Mouse (Mus musculus) liver, embryonic 14.5 days (tissue): Measurements from ENCODE around the gene Alox12.

Experiments
- CTCF ChIP-seq: IDR thresholded peaks from 2 replicates; pipeline ENCODE4 v1.5.1; 2016; ENCODE audit warnings: antibody characterized with exemption, low read depth, control low read depth
- EP300 ChIP-seq: IDR thresholded peaks from 2 replicates; pipeline ENCODE4 v1.6.1; 2016; ENCODE audit warnings: antibody characterized with exemption, low read depth

DNA sequence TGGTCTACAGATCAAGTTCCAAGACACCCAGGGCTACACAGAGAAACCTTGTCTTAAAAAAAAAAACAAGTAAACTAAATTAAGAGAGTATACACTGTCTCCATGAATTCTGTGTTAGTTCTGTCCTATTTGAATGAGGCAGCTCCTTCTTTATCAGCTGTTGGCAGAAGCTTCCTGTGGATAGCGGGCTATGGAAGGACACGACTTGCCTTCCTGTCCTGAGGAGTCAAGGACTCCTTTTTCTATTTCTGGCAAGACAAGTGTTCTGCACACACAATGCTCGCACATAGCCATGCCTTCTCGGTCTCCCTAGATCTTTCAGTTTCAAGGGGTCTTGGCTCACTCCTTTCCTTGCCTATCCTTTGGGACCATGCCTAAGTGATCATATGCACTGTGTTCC lies 47.1 kb upstream of the Alox12 start:
- TF ChIP-seq CTCF (no peak), EP300 (no peak)
